ENCODE assay signal across 1 mouse cellular context in the genomic region with DNA sequence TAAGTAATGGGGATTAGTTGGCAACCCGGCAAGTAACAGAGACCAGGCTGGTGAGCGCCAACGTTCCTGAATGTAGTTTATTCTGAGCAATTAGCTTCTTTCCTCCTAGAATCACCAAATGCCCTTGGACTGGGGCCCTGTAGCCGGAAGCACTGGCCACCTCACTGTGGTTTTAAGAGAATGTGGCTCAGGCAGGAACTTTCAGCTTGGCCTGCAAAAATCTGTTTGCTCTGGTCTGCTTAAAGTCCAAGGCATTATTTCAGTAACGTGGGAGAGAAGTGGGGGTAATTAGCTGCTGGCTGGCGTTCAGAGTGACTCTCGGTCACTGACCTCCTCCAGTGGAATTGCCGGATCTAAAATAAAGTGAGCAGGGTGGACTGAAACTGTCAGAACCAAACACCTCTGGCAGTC.
TF ChIP-seq lines count a peak whose summit lies in the region.

No protein-coding gene starts in this region.

TF ChIP-seq in CH12.LX, 34 proteins besides CTCF, POLR2A, EP300 and RAD21 (continued from another document):
- TF ChIP-seq CHD2 (IDR thresholded peaks at IDR 0.05; ENCODE audit: low read length) (no peak), USF2 (conservative IDR thresholded peaks at IDR 0.05; ENCODE audit: low read depth, low read length) (no peak), ZKSCAN1 (IDR thresholded peaks at IDR 0.05; ENCODE audit: borderline replicate concordance, low read depth, low read length) (no peak), E2F4 (IDR thresholded peaks at IDR 0.05; ENCODE audit: insufficient replicate concordance, low read depth, low read length) (no peak), MYC (IDR thresholded peaks at IDR 0.05; ENCODE audit: low read depth, low read length) (no peak), MAFK (IDR thresholded peaks at IDR 0.05; ENCODE audit: insufficient replicate concordance, low read length) (no peak), NELFE (IDR thresholded peaks at IDR 0.05; ENCODE audit: low read depth, low read length) (no peak), MAX (IDR thresholded peaks at IDR 0.05; ENCODE audit: low read length) (no peak), TBP (conservative IDR thresholded peaks at IDR 0.05; ENCODE audit: low read depth, low read length) (no peak)
